Mouse (Mus musculus) kidney, postnatal 0 days (tissue): ENCODE measurements around the gene Adcy6. TPM values are rescaled to one million over a fixed set of nuclear protein-coding genes. Genes with fewer than 3 reads are reported as not detected.

Source experiments
- ATAC-seq: fragments of 200-750 bp; cut with Nextera tagmentation; replicated peaks from 2 replicates; pipeline ENCODE4 v1.8.0; 2017; ENCODE audit warnings: low read depth, moderate number of reproducible peaks, moderate TSS enrichment, moderate library complexity; ENCODE audit not compliant: low FRiP score
- DNase-seq: peaks from one replicate; pipeline ENCODE4 v3.0.0-alpha.2; 2016; ENCODE audit warnings: low spot score
- H3K27ac ChIP-seq: fragments of 300-500 bp; sonication (generic); 2 replicates; pipeline ENCODE4 v1.5.1; 2014; ENCODE audit warnings: mild to moderate bottlenecking
- H3K27me3 ChIP-seq: fragments of 300-500 bp; sonication (generic); 2 replicates; pipeline ENCODE4 v1.6.1; 2014; ENCODE audit warnings: low read length, mixed read lengths; ENCODE audit not compliant: insufficient read depth
- H3K36me3 ChIP-seq: fragments of 300-500 bp; sonication (generic); 2 replicates; pipeline ENCODE4 v1.6.1; 2014; ENCODE audit warnings: low read length, mixed read lengths; ENCODE audit not compliant: insufficient read depth
- H3K4me1 ChIP-seq: fragments of 300-500 bp; sonication (generic); replicated peaks from 2 replicates; pipeline ENCODE4 v1.6.1; 2014; ENCODE audit warnings: antibody characterized with exemption, low read length, mixed read lengths; ENCODE audit not compliant: insufficient read depth
- H3K4me2 ChIP-seq: fragments of 300-500 bp; sonication (generic); 2 replicates; pipeline ENCODE4 v1.6.1; 2014; ENCODE audit warnings: mild to moderate bottlenecking, low read length, moderate library complexity, mixed read lengths
- H3K4me3 ChIP-seq: fragments of 300-500 bp; sonication (generic); replicated peaks from 2 replicates; pipeline ENCODE4 v1.5.1; 2014; ENCODE audit warnings: low read depth, low read length
- H3K9ac ChIP-seq: fragments of 300-500 bp; sonication (generic); 2 replicates; pipeline ENCODE4 v1.6.1; 2014; ENCODE audit warnings: low read depth, low read length
- H3K9me3 ChIP-seq: fragments of 300-500 bp; sonication (generic); replicated peaks from 2 replicates; pipeline ENCODE4 v1.6.1; 2016; ENCODE audit warnings: low read length, inconsistent platforms, mixed read lengths
- CTCF ChIP-seq: IDR thresholded peaks from 2 replicates; pipeline ENCODE4 v1.5.1; 2016; ENCODE audit warnings: antibody characterized with exemption, low read depth, mild to moderate bottlenecking, moderate library complexity
- WGBS: fragments of 180-500 bp; shearing (Covaris S2); extraction: QIAGEN DNeasy Blood & Tissue Kit; methylation state at CpG from one replicate; pipeline ENCODE4 v1.1.7; 2014; 5-methylcytosine and 5-hydroxymethylcytosine counted together
- polyA plus RNA-seq: library from polyadenylated mRNA; unstranded; fragments of >200 nt; fragmentation: Nextera tagmentation; extraction: Ambion mirVana; gene quantifications from 2 replicates; pipeline ENCODE4 v1.2.1, GENCODE M21; 2015

Adcy6 gene
- polyA plus RNA-seq, 1 experiment from 2014 or later, result 16.8 TPM

- H3K9me3 ChIP-seq, result no peaks in the 10 kb centered on the region
- peak overlapping the region; percentile 97; the same call in 1 of the 2 replicates for H3K27ac ChIP-seq
- WGBS, result 61% methylated on average over 9 of the region's 9 CpGs
- H3K4me3 ChIP-seq, result no peak overlapping the region
- no peaks in the 10 kb centered on the region for H3K27me3 ChIP-seq
- H3K9ac ChIP-seq, result peak overlapping the region; percentile 37; the same call in 1 of the 2 replicates
- H3K4me2 ChIP-seq, result peak overlapping the region; percentile 93
- H3K36me3 ChIP-seq, result peaks cover 14% of the 10 kb centered on the region
- ATAC-seq (no peak), DNase-seq (no peak)
- H3K4me1 ChIP-seq, result peaks cover 56% of the 10 kb centered on the region
- no peak for TF ChIP-seq CTCF
Observed at GRCm38 (mm10) chr15:98606739-98607138, 3.1 kb downstream of the Adcy6 start.

GRCm38 (mm10) chr15:98606051-98606536 lies 3.8 kb downstream of the Adcy6 start:
- Histone ChIP-seq H3K27ac (no peak overlapping the region; the same call in 1 of the 2 replicates), H3K4me1 (peaks cover 58% of the 10 kb centered on the region), H3K27me3 (no peaks in the 10 kb centered on the region), H3K9me3 (no peaks in the 10 kb centered on the region), H3K36me3 (peaks cover 16% of the 10 kb centered on the region), H3K9ac (no peak overlapping the region), H3K4me3 (0 out of 2 replicates have a peak overlapping the region, but pooled peaks have one; percentile 4), H3K4me2 (peak overlapping the region; percentile 93; the same call in 1 of the 2 replicates)
- 72% methylated on average over 12 of the region's 12 CpGs for WGBS
- TF ChIP-seq CTCF, result no peak
- ATAC-seq (no peak), DNase-seq (no peak)

- Histone ChIP-seq H3K4me3 (peak overlapping the region; percentile 38; the same call in 1 of the 2 replicates), H3K4me2 (peak overlapping the region; percentile 69), H3K27ac (peak overlapping the region; percentile 91), H3K9ac (0 out of 2 replicates have a peak overlapping the region, but pooled peaks have one; percentile 37), H3K27me3 (no peaks in the 10 kb centered on the region), H3K9me3 (no peaks in the 10 kb centered on the region), H3K36me3 (peaks cover 24% of the 10 kb centered on the region), H3K4me1 (peaks cover 62% of the 10 kb centered on the region)
- WGBS, result 73% methylated on average over 24 of the region's 24 CpGs
- no peak for TF ChIP-seq CTCF
- DNase-seq (no peak), ATAC-seq (no peak)
Observed at GRCm38 (mm10) chr15:98604041-98604575, 5.8 kb downstream of the Adcy6 start.

GRCm38 (mm10) chr15:98602921-98603458 lies 6.9 kb downstream of the Adcy6 start:
- peak overlapping the region; percentile 69 for H3K4me2 ChIP-seq
- H3K4me1 ChIP-seq, result peaks cover 59% of the 10 kb centered on the region
- H3K9ac ChIP-seq, result peak overlapping the region; percentile 68
- ATAC-seq (0 out of 2 replicates have a peak, but pooled peaks have one; percentile 16), DNase-seq (no peak)
- H3K36me3 ChIP-seq, result peaks cover 30% of the 10 kb centered on the region
- H3K27me3 ChIP-seq, result no peaks in the 10 kb centered on the region
- H3K9me3 ChIP-seq, result no peaks in the 10 kb centered on the region
- H3K4me3 ChIP-seq, result peak overlapping the region; percentile 38
- peak overlapping the region; percentile 91 for H3K27ac ChIP-seq
- 25% methylated on average over 4 of the region's 4 CpGs for whole genome bisulfite sequencing
- TF ChIP-seq CTCF, result no peak

- peak overlapping the region; percentile 69 for H3K4me2 ChIP-seq
- no peaks in the 10 kb centered on the region for H3K27me3 ChIP-seq
- H3K36me3 ChIP-seq, result peaks cover 37% of the 10 kb centered on the region
- peak overlapping the region; percentile 38 for H3K4me3 ChIP-seq
- DNase-seq, result peak; percentile 71
- H3K4me1 ChIP-seq, result peaks cover 52% of the 10 kb centered on the region
- peak overlapping the region; percentile 68 for H3K9ac ChIP-seq
- 18% methylated on average over 13 of the region's 13 CpGs for WGBS
- ATAC-seq, result peak; percentile 18; the same call in 1 of the 2 replicates
- TF ChIP-seq CTCF, result no peak
- H3K9me3 ChIP-seq, result no peaks in the 10 kb centered on the region
- H3K27ac ChIP-seq, result peak overlapping the region; percentile 91
Observed at GRCm38 (mm10) chr15:98602191-98602881, 7.5 kb downstream of the Adcy6 start.

GRCm38 (mm10) chr15:98601832-98602190 lies 8.1 kb downstream of the Adcy6 start:
- peak overlapping the region; percentile 91 for H3K27ac ChIP-seq
- peak overlapping the region; percentile 38 for H3K4me3 ChIP-seq

More at GRCm38 (mm10) chr15:98601832-98602190, 8.1 kb downstream of the Adcy6 start:
- H3K36me3 ChIP-seq, result peaks cover 42% of the 10 kb centered on the region
- peaks cover 47% of the 10 kb centered on the region for H3K4me1 ChIP-seq
- ATAC-seq (no peak), DNase-seq (no peak)
- peak overlapping the region; percentile 68; the same call in 1 of the 2 replicates for H3K9ac ChIP-seq
- H3K4me2 ChIP-seq, result peak overlapping the region; percentile 69
- WGBS, result 47% methylated on average over 7 of the region's 7 CpGs
- H3K9me3 ChIP-seq, result no peaks in the 10 kb centered on the region
- no peak for TF ChIP-seq CTCF
- H3K27me3 ChIP-seq, result no peaks in the 10 kb centered on the region
